Mouse (Mus musculus): ENCODE measurements around the gene BC061212.
"Not testable (repeated sequence)": the region's sequence is repeated elsewhere in the genome, so short reads cannot be mapped to it uniquely, and the experiment has no call there.

The BC061212 gene

DNA sequence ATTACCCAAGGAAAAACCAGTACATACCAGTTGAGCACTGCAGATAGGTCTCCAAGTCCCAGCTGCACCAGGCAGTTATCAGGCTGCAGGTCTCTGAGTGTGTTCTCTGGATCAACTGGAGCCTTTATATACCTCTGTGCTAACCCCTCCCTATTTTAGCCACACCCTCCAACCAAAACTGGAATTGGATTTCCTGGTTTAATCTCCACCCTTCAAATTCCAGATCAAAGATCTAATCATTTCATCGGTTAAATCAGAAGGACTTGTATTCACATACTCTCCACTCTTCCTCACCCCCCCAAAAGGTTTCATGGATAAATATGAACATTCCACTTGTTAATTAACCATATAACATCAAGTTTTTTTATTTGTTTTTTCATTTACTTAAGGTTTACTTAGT is at the start of gene BC061212:
Gene BC061212 (minus strand): TSS at position 101 of the 400 bp plus-strand sequence.
- in situ Hi-C loops (cut with MseI, MboI): not testable (repeated sequence)

DNA sequence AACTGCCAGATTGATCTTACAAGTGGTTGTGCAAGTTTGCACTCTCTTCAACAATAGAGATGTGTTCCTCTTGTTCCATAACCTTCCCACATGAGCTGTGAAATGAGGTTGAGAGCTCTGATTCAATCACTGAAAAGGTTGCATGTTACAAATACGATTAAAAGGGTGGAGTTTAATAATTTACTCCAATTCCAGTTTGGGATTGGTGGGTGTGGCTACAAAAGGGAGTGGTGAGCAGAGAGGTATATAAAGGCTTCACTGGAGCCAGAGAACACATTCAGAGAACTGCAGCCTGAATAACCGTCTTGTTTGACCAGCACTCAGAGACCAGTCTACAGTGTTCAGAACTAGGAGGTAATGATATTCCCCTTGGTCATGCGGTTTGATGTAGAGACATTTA is 5.7 kb upstream of the BC061212 start, which contains the start of gene Gm6351:
Gene Gm6351 (plus strand): TSS at position 301 of the 400 bp plus-strand sequence.
- in situ Hi-C loops (cut with MseI, MboI): not testable (repeated sequence)
